Mouse (Mus musculus) liver, embryonic 12.5 days (tissue): Measurements from ENCODE around the gene Uvrag. TPM values are rescaled to one million over a fixed set of nuclear protein-coding genes. Genes with fewer than 3 reads are reported as not detected.
"Not testable (repeated sequence)": the region's sequence is repeated elsewhere in the genome, so short reads cannot be mapped to it uniquely, and the experiment has no call there.

ENCODE experiments used
- ATAC-seq: fragments of 200-750 bp; cut with Nextera tagmentation; 2 replicates; pipeline ENCODE4 v1.8.0; 2017; ENCODE audit warnings: moderate number of reproducible peaks, mild to moderate bottlenecking, moderate library complexity
- H3K27ac ChIP-seq: fragments of 300-500 bp; sonication (generic); 2 replicates; pipeline ENCODE4 v1.5.1; 2016; ENCODE audit warnings: mild to moderate bottlenecking
- H3K27me3 ChIP-seq: fragments of 300-500 bp; sonication (generic); replicated peaks from 2 replicates; pipeline ENCODE4 v1.6.1; 2016; ENCODE audit warnings: mild to moderate bottlenecking, moderate library complexity
- H3K36me3 ChIP-seq: fragments of 300-500 bp; sonication (generic); 2 replicates; pipeline ENCODE4 v1.6.1; 2016; ENCODE audit warnings: mild to moderate bottlenecking, moderate library complexity
- H3K4me1 ChIP-seq: fragments of 300-500 bp; sonication (generic); 2 replicates; pipeline ENCODE4 v1.6.1; 2016
- H3K4me2 ChIP-seq: fragments of 300-500 bp; sonication (generic); 2 replicates; pipeline ENCODE4 v1.6.1; 2016; ENCODE audit warnings: mild to moderate bottlenecking, moderate library complexity
- H3K4me3 ChIP-seq: fragments of 300-500 bp; sonication (generic); 2 replicates; pipeline ENCODE4 v1.5.1; 2016; ENCODE audit warnings: mild to moderate bottlenecking, moderate library complexity
- H3K9ac ChIP-seq: fragments of 300-500 bp; sonication (generic); 2 replicates; pipeline ENCODE4 v1.6.1; 2016; ENCODE audit warnings: mild to moderate bottlenecking, moderate library complexity
- H3K9me3 ChIP-seq: fragments of 300-500 bp; sonication (generic); replicated peaks from 2 replicates; pipeline ENCODE4 v1.6.1; 2016; ENCODE audit warnings: mild to moderate bottlenecking, moderate library complexity
- WGBS: fragments of 180-500 bp; shearing (Covaris S2); methylation state at CpG from one replicate; pipeline ENCODE4 v1.1.7; 2016; ENCODE audit not compliant: insufficient replicate concordance; 5-methylcytosine and 5-hydroxymethylcytosine counted together
- polyA plus RNA-seq: library from polyadenylated mRNA; unstranded; fragments of >200 nt; fragmentation: Nextera tagmentation; extraction: Ambion mirVana; gene quantifications from 2 replicates; pipeline ENCODE4 v1.2.1, GENCODE M21; 2016

The Uvrag gene
- polyA plus RNA-seq, 1 experiment from 2014 or later, result 15.1 TPM

GRCm38 (mm10) chr7:99065391-99065831 lies 75.5 kb downstream of the Uvrag start:
- no peaks in the 10 kb centered on the region for H3K27me3 ChIP-seq
- H3K9ac ChIP-seq, result no peak overlapping the region
- H3K9me3 ChIP-seq, result no peaks in the 10 kb centered on the region
- no peak overlapping the region for H3K4me2 ChIP-seq
- ATAC-seq, result no peak
- peaks cover 8% of the 10 kb centered on the region; the same call in 1 of the 2 replicates for H3K36me3 ChIP-seq
- H3K27ac ChIP-seq, result no peak overlapping the region
- no peak overlapping the region for H3K4me3 ChIP-seq
- 67% methylated on average over 11 of the region's 11 CpGs for WGBS
- H3K4me1 ChIP-seq, result 0 out of 2 replicates have a peak, but pooled peaks cover 6% of the 10 kb centered on the region

- H3K9me3 ChIP-seq, result no peaks in the 10 kb centered on the region
- peaks cover 8% of the 10 kb centered on the region; the same call in 1 of the 2 replicates for H3K36me3 ChIP-seq
- WGBS, result 81% methylated on average over 3 of the region's 3 CpGs
- H3K4me3 ChIP-seq, result no peak overlapping the region
- ATAC-seq, result no peak
- no peak overlapping the region for H3K9ac ChIP-seq
- H3K4me2 ChIP-seq, result no peak overlapping the region
- H3K27me3 ChIP-seq, result no peaks in the 10 kb centered on the region
- no peak overlapping the region for H3K27ac ChIP-seq
- H3K4me1 ChIP-seq, result 0 out of 2 replicates have a peak, but pooled peaks cover 6% of the 10 kb centered on the region
Measured at GRCm38 (mm10) chr7:99064795-99065194, 76.1 kb downstream of the Uvrag start.

GRCm38 (mm10) chr7:99062263-99062662 lies 78.7 kb downstream of the Uvrag start:
- H3K4me1 ChIP-seq, H3K9me3 ChIP-seq, H3K27ac ChIP-seq, H3K4me2 ChIP-seq, H3K9ac ChIP-seq, H3K27me3 ChIP-seq, H3K4me3 ChIP-seq, ATAC-seq, H3K36me3 ChIP-seq: not testable (repeated sequence)
- 82% methylated on average over 3 of the region's 3 CpGs for whole genome bisulfite sequencing

GRCm38 (mm10) chr7:99061056-99061680 lies 79.8 kb downstream of the Uvrag start:
- no peaks in the 10 kb centered on the region for H3K27me3 ChIP-seq
- H3K9ac ChIP-seq, result no peak overlapping the region
- 71% methylated on average over 7 of the region's 7 CpGs for WGBS
- H3K4me3 ChIP-seq, result no peak overlapping the region
- H3K36me3 ChIP-seq, result 0 out of 2 replicates have a peak, but pooled peaks cover 3% of the 10 kb centered on the region
- no peaks in the 10 kb centered on the region for H3K9me3 ChIP-seq
- no peak overlapping the region for H3K27ac ChIP-seq
- no peak overlapping the region for H3K4me2 ChIP-seq
- H3K4me1 ChIP-seq, result 0 out of 2 replicates have a peak, but pooled peaks cover 6% of the 10 kb centered on the region
- ATAC-seq, result no peak

- no peak overlapping the region for H3K4me2 ChIP-seq
- H3K9ac ChIP-seq, result no peak overlapping the region
- no peaks in the 10 kb centered on the region for H3K27me3 ChIP-seq
- no peak overlapping the region for H3K27ac ChIP-seq
- H3K4me3 ChIP-seq, result no peak overlapping the region
- ATAC-seq, result no peak
- H3K36me3 ChIP-seq, result 0 out of 2 replicates have a peak, but pooled peaks cover 3% of the 10 kb centered on the region
- H3K4me1 ChIP-seq, result 0 out of 2 replicates have a peak, but pooled peaks cover 4% of the 10 kb centered on the region
- 82% methylated on average over 5 of the region's 5 CpGs for WGBS
- no peaks in the 10 kb centered on the region for H3K9me3 ChIP-seq
Measured at GRCm38 (mm10) chr7:99060476-99060875, 80.5 kb downstream of the Uvrag start.

- ATAC-seq, result no peak
- 86% methylated on average over 8 of the region's 8 CpGs for WGBS
Measured at GRCm38 (mm10) chr7:99059934-99060333, 81.0 kb downstream of the Uvrag start.

GRCm38 (mm10) chr7:99057053-99057630 lies 83.8 kb downstream of the Uvrag start:
- Histone ChIP-seq H3K9ac (no peak overlapping the region), H3K27ac (no peak overlapping the region), H3K4me2 (no peak overlapping the region), H3K36me3 (peaks cover 6% of the 10 kb centered on the region; the same call in 1 of the 2 replicates), H3K9me3 (no peaks in the 10 kb centered on the region), H3K4me3 (no peak overlapping the region), H3K27me3 (no peaks in the 10 kb centered on the region), H3K4me1 (no peaks in the 10 kb centered on the region; the same call in 1 of the 2 replicates)
- 79% methylated on average over 17 of the region's 17 CpGs for WGBS
- ATAC-seq, result no peak

More at GRCm38 (mm10) chr7:99059934-99060333, 81.0 kb downstream of the Uvrag start:
- no peaks in the 10 kb centered on the region for H3K27me3 ChIP-seq
- no peak overlapping the region for H3K4me3 ChIP-seq
- no peak overlapping the region for H3K27ac ChIP-seq
- 0 out of 2 replicates have a peak, but pooled peaks cover 3% of the 10 kb centered on the region for H3K36me3 ChIP-seq
- H3K9ac ChIP-seq, result no peak overlapping the region
- no peaks in the 10 kb centered on the region for H3K9me3 ChIP-seq
- H3K4me1 ChIP-seq, result no peaks in the 10 kb centered on the region
- no peak overlapping the region for H3K4me2 ChIP-seq

GRCm38 (mm10) chr7:99053626-99054025 lies 87.3 kb downstream of the Uvrag start:
- H3K4me3 ChIP-seq, result no peak overlapping the region
- WGBS, result 78% methylated on average over 4 of the region's 4 CpGs
- H3K4me2 ChIP-seq, result no peak overlapping the region
- H3K9me3 ChIP-seq, result no peaks in the 10 kb centered on the region
- H3K36me3 ChIP-seq, result peaks cover 13% of the 10 kb centered on the region
- no peak overlapping the region for H3K9ac ChIP-seq
- no peaks in the 10 kb centered on the region; the same call in 1 of the 2 replicates for H3K4me1 ChIP-seq
- ATAC-seq, result no peak
- no peaks in the 10 kb centered on the region for H3K27me3 ChIP-seq
- no peak overlapping the region for H3K27ac ChIP-seq

- Histone ChIP-seq H3K36me3 (peaks cover 18% of the 10 kb centered on the region), H3K4me2 (no peak overlapping the region), H3K4me3 (no peak overlapping the region), H3K9ac (no peak overlapping the region), H3K9me3 (no peaks in the 10 kb centered on the region), H3K27ac (no peak overlapping the region), H3K4me1 (no peaks in the 10 kb centered on the region; the same call in 1 of the 2 replicates), H3K27me3 (no peaks in the 10 kb centered on the region)
- WGBS, result 84% methylated on average over 6 of the region's 6 CpGs
- no peak for ATAC-seq
Measured at GRCm38 (mm10) chr7:99052471-99053241, 88.3 kb downstream of the Uvrag start.

GRCm38 (mm10) chr7:99050882-99051281 lies 90.1 kb downstream of the Uvrag start:
- no peak overlapping the region for H3K4me2 ChIP-seq
- no peaks in the 10 kb centered on the region for H3K9me3 ChIP-seq
- ATAC-seq, result no peak
- 88% methylated on average over 1 of the region's 1 CpGs for WGBS
- H3K27ac ChIP-seq, result no peak overlapping the region
- no peaks in the 10 kb centered on the region for H3K27me3 ChIP-seq
- peaks cover 15% of the 10 kb centered on the region for H3K36me3 ChIP-seq
- H3K9ac ChIP-seq, result no peak overlapping the region
- H3K4me1 ChIP-seq, result no peaks in the 10 kb centered on the region; the same call in 1 of the 2 replicates
- H3K4me3 ChIP-seq, result no peak overlapping the region

- Histone ChIP-seq H3K36me3 (peaks cover 15% of the 10 kb centered on the region), H3K4me2 (no peak overlapping the region), H3K4me3 (no peak overlapping the region), H3K27me3 (no peaks in the 10 kb centered on the region), H3K9me3 (no peaks in the 10 kb centered on the region), H3K4me1 (no peaks in the 10 kb centered on the region; the same call in none of the 2 replicates), H3K27ac (no peak overlapping the region), H3K9ac (no peak overlapping the region)
- 63% methylated on average over 3 of the region's 3 CpGs for WGBS
- ATAC-seq, result no peak
Measured at GRCm38 (mm10) chr7:99049897-99050296, 91.0 kb downstream of the Uvrag start.
